Comparison of ENCODE assay signal across 10 mouse cellular contexts in genomic region chr10:80810084-80810483, GRCm38 (mm10). TPM values are rescaled to one million over a fixed set of nuclear protein-coding genes. Genes with fewer than 3 reads are reported as not detected.
DNase-seq lines count a peak whose midpoint lies in the region; ATAC-seq lines count a peak whose summit lies in the region.
"Had no signal": no experiment of that assay in that cellular context is flagged by ENCODE, and none has a peak within 500 bp of the region (broad histone marks: within the 10 kb centered on the region; RNA-seq: fewer than 3 reads in every experiment).

No protein-coding gene starts in this region.

- peak overlapping the region; percentile 49 for H3K27ac ChIP-seq in heart, embryonic 16.5 days (ENCODE audit: low read length)
- H3K27ac ChIP-seq in midbrain, embryonic 13.5 days = no peak overlapping the region
- no peak overlapping the region for H3K27ac ChIP-seq in midbrain, embryonic 11.5 days (ENCODE audit: low read depth, low read length)
- H3K27ac ChIP-seq in embryonic facial prominence, embryonic 13.5 days = no peak overlapping the region
- H3K27ac ChIP-seq in limb, embryonic 13.5 days = no peak overlapping the region

- peaks cover 42% of the 10 kb centered on the region for H3K4me1 ChIP-seq in heart, embryonic 16.5 days (ENCODE audit: control insufficient read depth, insufficient read depth, low read length)
- peaks cover 45% of the 10 kb centered on the region for H3K4me1 ChIP-seq in midbrain, embryonic 13.5 days (replicated peaks)
- peaks cover 25% of the 10 kb centered on the region for H3K4me1 ChIP-seq in midbrain, embryonic 11.5 days (ENCODE audit: control insufficient read depth, insufficient read depth, low read length)
- H3K4me1 ChIP-seq in embryonic facial prominence, embryonic 13.5 days = peaks cover 42% of the 10 kb centered on the region
- peaks cover 38% of the 10 kb centered on the region for H3K4me1 ChIP-seq in limb, embryonic 13.5 days

- peak overlapping the region; percentile 36 for H3K4me3 ChIP-seq in heart, embryonic 16.5 days (ENCODE audit: low read length)
- H3K4me3 ChIP-seq in midbrain, embryonic 13.5 days (replicated peaks) = no peak overlapping the region
- H3K4me3 ChIP-seq in midbrain, embryonic 11.5 days (ENCODE audit: low read depth, low read length) = no peak overlapping the region
- H3K4me3 ChIP-seq in embryonic facial prominence, embryonic 13.5 days = peak overlapping the region; percentile 7; the same call in 1 of the 2 replicates
- H3K4me3 ChIP-seq in limb, embryonic 13.5 days = peak overlapping the region; percentile 11

- intact Hi-C loops in heart, postnatal 10 days (cut with DNase I) = no loop called here

- no peaks in the 10 kb centered on the region; the same call in 1 of the 2 replicates for H3K36me3 ChIP-seq in heart, embryonic 16.5 days (ENCODE audit: control insufficient read depth, insufficient read depth)
- H3K36me3 ChIP-seq in midbrain, embryonic 13.5 days = peaks cover 4% of the 10 kb centered on the region
- no peaks in the 10 kb centered on the region for H3K36me3 ChIP-seq in midbrain, embryonic 11.5 days (ENCODE audit: control insufficient read depth, insufficient read depth, low read length)
- H3K36me3 ChIP-seq in embryonic facial prominence, embryonic 13.5 days = peaks cover 4% of the 10 kb centered on the region
- H3K36me3 ChIP-seq in limb, embryonic 13.5 days = peaks cover 3% of the 10 kb centered on the region

- peaks cover 4% of the 10 kb centered on the region; the same call in 1 of the 2 replicates for H3K27me3 ChIP-seq in heart, embryonic 16.5 days (ENCODE audit: control insufficient read depth, insufficient read depth, low read length)
- peaks cover 52% of the 10 kb centered on the region for H3K27me3 ChIP-seq in midbrain, embryonic 13.5 days
- H3K27me3 ChIP-seq in midbrain, embryonic 11.5 days (ENCODE audit: control insufficient read depth, insufficient read depth, low read length) = peaks cover 30% of the 10 kb centered on the region
- H3K27me3 ChIP-seq in embryonic facial prominence, embryonic 13.5 days = peaks cover 46% of the 10 kb centered on the region
- peaks cover 68% of the 10 kb centered on the region for H3K27me3 ChIP-seq in limb, embryonic 13.5 days

- H3K9ac ChIP-seq in heart, embryonic 16.5 days (ENCODE audit: low read length) = peak overlapping the region; percentile 67
- H3K9ac ChIP-seq in midbrain, embryonic 13.5 days (replicated peaks) = peak overlapping the region; percentile 28; the same call in 1 of the 2 replicates
- no peak overlapping the region for H3K9ac ChIP-seq in midbrain, embryonic 11.5 days (ENCODE audit: low read length)
- H3K9ac ChIP-seq in embryonic facial prominence, embryonic 13.5 days = peak overlapping the region; percentile 40
- peak overlapping the region; percentile 25; the same call in 1 of the 2 replicates for H3K9ac ChIP-seq in limb, embryonic 13.5 days

- H3K9me3 ChIP-seq in heart, embryonic 16.5 days (replicated peaks; ENCODE audit: control insufficient read depth, low read length) = no peaks in the 10 kb centered on the region
- H3K9me3 ChIP-seq in midbrain, embryonic 13.5 days = no peaks in the 10 kb centered on the region
- no peaks in the 10 kb centered on the region for H3K9me3 ChIP-seq in midbrain, embryonic 11.5 days (ENCODE audit: control insufficient read depth, low read length)
- H3K9me3 ChIP-seq in embryonic facial prominence, embryonic 13.5 days = no peaks in the 10 kb centered on the region
- no peaks in the 10 kb centered on the region for H3K9me3 ChIP-seq in limb, embryonic 13.5 days

- DNase-seq in heart, postnatal 10 days = no peak
- no peak for DNase-seq in midbrain, embryonic 11.5 days (ENCODE audit: low spot score, missing footprints)
- DNase-seq in spleen, postnatal 10 days (ENCODE audit: low spot score in 2 of 2) = no peak
- no peak for DNase-seq in frontal cortex, postnatal 36 days (ENCODE audit: low spot score in 2 of 2)
- DNase-seq: right cerebral cortex, postnatal 14 days had no signal

- H3K4me2 ChIP-seq in heart, embryonic 16.5 days (ENCODE audit: low read depth, low read length) = peak overlapping the region; percentile 57
- H3K4me2 ChIP-seq in midbrain, embryonic 13.5 days (replicated peaks) = 0 out of 2 replicates have a peak overlapping the region, but pooled peaks have one; percentile 12
- H3K4me2 ChIP-seq in midbrain, embryonic 11.5 days = no peak overlapping the region
- H3K4me2 ChIP-seq in embryonic facial prominence, embryonic 13.5 days = peak overlapping the region; percentile 38
- peak overlapping the region; percentile 41 for H3K4me2 ChIP-seq in limb, embryonic 13.5 days (replicated peaks)

- ATAC-seq in heart, embryonic 16.5 days (replicated peaks; ENCODE audit: extremely low read depth, insufficient read depth, low FRiP score) = 0 out of 2 replicates have a peak, but pooled peaks have one; percentile 10
- ATAC-seq in midbrain, embryonic 13.5 days = no peak
- no peak for ATAC-seq in midbrain, embryonic 11.5 days (ENCODE audit: low FRiP score)
- no peak for ATAC-seq in embryonic facial prominence, embryonic 13.5 days (ENCODE audit: insufficient number of reproducible peaks, insufficient read depth, low FRiP score, low TSS enrichment, low read depth)
- ATAC-seq in limb, embryonic 13.5 days (ENCODE audit: low FRiP score, low read depth) = no peak

- WGBS in heart, embryonic 16.5 days = 4% methylated on average over 20 of the region's 20 CpGs
- 7% methylated on average over 20 of the region's 20 CpGs for WGBS in midbrain, embryonic 13.5 days
- WGBS in midbrain, embryonic 11.5 days = 8% methylated on average over 20 of the region's 20 CpGs
- WGBS in embryonic facial prominence, embryonic 13.5 days = 4% methylated on average over 20 of the region's 20 CpGs
- 5% methylated on average over 20 of the region's 20 CpGs for WGBS in limb, embryonic 13.5 days

RNA-seq across cellular contexts. Expression of gene Jsrp1, which starts 3.2 kb away (rescaled TPM):
- 5.6 and 6.7 TPM in 2 replicates for polyA plus RNA-seq in heart, embryonic 16.5 days (2015; fragmentation: Nextera tagmentation; extraction: Ambion mirVana)
- under 1 TPM in 1 of 2 experiments, not detected in 1; 0.74 TPM for total RNA-seq in heart, postnatal 10 days (2021)
- polyA plus RNA-seq in midbrain, embryonic 13.5 days (2015; fragmentation: Nextera tagmentation; extraction: Ambion mirVana) = 0.28 and 0.43 TPM in 2 replicates
- 0.38 and 0.80 TPM in 2 replicates for polyA plus RNA-seq in midbrain, embryonic 11.5 days (2014; fragmentation: Nextera tagmentation; extraction: Ambion mirVana)
- polyA plus RNA-seq in embryonic facial prominence, embryonic 13.5 days (2015; fragmentation: Nextera tagmentation; extraction: Ambion mirVana) = 0.76 and 2.2 TPM in 2 replicates
- polyA plus RNA-seq in limb, embryonic 13.5 days (2015; fragmentation: Nextera tagmentation; extraction: Ambion mirVana) = 4.5 and 5.2 TPM in 2 replicates
- total RNA-seq: megakaryocyte progenitor cell, adult 5-6 weeks had no signal

RNA-seq across cellular contexts. Expression of gene Amh, which starts 5.0 kb away (rescaled TPM):
- 0.13 and 0.29 TPM in 2 replicates for polyA plus RNA-seq in heart, embryonic 16.5 days (2015; fragmentation: Nextera tagmentation; extraction: Ambion mirVana)
- total RNA-seq in heart, postnatal 10 days (2021) = under 1 TPM; 0.41 to 0.45 TPM
- not detected in 2 replicates for polyA plus RNA-seq in midbrain, embryonic 13.5 days (2015; fragmentation: Nextera tagmentation; extraction: Ambion mirVana)
- polyA plus RNA-seq in midbrain, embryonic 11.5 days (2014; fragmentation: Nextera tagmentation; extraction: Ambion mirVana) = not detected in 2 replicates
- polyA plus RNA-seq in embryonic facial prominence, embryonic 13.5 days (2015; fragmentation: Nextera tagmentation; extraction: Ambion mirVana) = not detected in 2 replicates
- polyA plus RNA-seq in limb, embryonic 13.5 days (2015; fragmentation: Nextera tagmentation; extraction: Ambion mirVana) = not detected in 2 replicates
- total RNA-seq: megakaryocyte progenitor cell, adult 5-6 weeks had no signal

RNA-seq across cellular contexts. Expression of gene Plekhj1, which starts 11.7 kb away (rescaled TPM):
- 79.4 and 83.3 TPM in 2 replicates for polyA plus RNA-seq in heart, embryonic 16.5 days (2015; fragmentation: Nextera tagmentation; extraction: Ambion mirVana)
- 10 to 100 TPM; 32.6 to 32.9 TPM for total RNA-seq in heart, postnatal 10 days (2021)
- 131 and 150 TPM in 2 replicates for polyA plus RNA-seq in midbrain, embryonic 13.5 days (2015; fragmentation: Nextera tagmentation; extraction: Ambion mirVana)
- 138 and 151 TPM in 2 replicates for polyA plus RNA-seq in midbrain, embryonic 11.5 days (2014; fragmentation: Nextera tagmentation; extraction: Ambion mirVana)
- 118 and 125 TPM in 2 replicates for polyA plus RNA-seq in embryonic facial prominence, embryonic 13.5 days (2015; fragmentation: Nextera tagmentation; extraction: Ambion mirVana)
- polyA plus RNA-seq in limb, embryonic 13.5 days (2015; fragmentation: Nextera tagmentation; extraction: Ambion mirVana) = 127 and 128 TPM in 2 replicates

RNA-seq across cellular contexts. Expression of gene Sf3a2, which starts 12.1 kb away (rescaled TPM):
- 42.3 and 47.7 TPM in 2 replicates for polyA plus RNA-seq in heart, embryonic 16.5 days (2015; fragmentation: Nextera tagmentation; extraction: Ambion mirVana)
- total RNA-seq in heart, postnatal 10 days (2021) = 10 to 100 TPM; 36.8 to 41.4 TPM
- 64.1 and 64.9 TPM in 2 replicates for polyA plus RNA-seq in midbrain, embryonic 13.5 days (2015; fragmentation: Nextera tagmentation; extraction: Ambion mirVana)
- 92.2 and 104 TPM in 2 replicates for polyA plus RNA-seq in midbrain, embryonic 11.5 days (2014; fragmentation: Nextera tagmentation; extraction: Ambion mirVana)
- 75.6 and 78.9 TPM in 2 replicates for polyA plus RNA-seq in embryonic facial prominence, embryonic 13.5 days (2015; fragmentation: Nextera tagmentation; extraction: Ambion mirVana)
- polyA plus RNA-seq in limb, embryonic 13.5 days (2015; fragmentation: Nextera tagmentation; extraction: Ambion mirVana) = 73.0 and 77.4 TPM in 2 replicates

RNA-seq across cellular contexts. Expression of gene Oaz1, which starts 16.4 kb away (rescaled TPM):
- polyA plus RNA-seq in heart, embryonic 16.5 days (2015; fragmentation: Nextera tagmentation; extraction: Ambion mirVana) = 2,111 and 2,265 TPM in 2 replicates
- 1,000 to 10,000 TPM; 1,023 to 1,076 TPM for total RNA-seq in heart, postnatal 10 days (2021)
- 1,319 and 1,425 TPM in 2 replicates for polyA plus RNA-seq in midbrain, embryonic 13.5 days (2015; fragmentation: Nextera tagmentation; extraction: Ambion mirVana)
- polyA plus RNA-seq in midbrain, embryonic 11.5 days (2014; fragmentation: Nextera tagmentation; extraction: Ambion mirVana) = 1,723 and 1,824 TPM in 2 replicates
- 1,868 and 1,916 TPM in 2 replicates for polyA plus RNA-seq in embryonic facial prominence, embryonic 13.5 days (2015; fragmentation: Nextera tagmentation; extraction: Ambion mirVana)
- 1,885 and 1,910 TPM in 2 replicates for polyA plus RNA-seq in limb, embryonic 13.5 days (2015; fragmentation: Nextera tagmentation; extraction: Ambion mirVana)

Comparison
In these comparisons a context has a peak if more than half of its experiments do, and no peak if none do; other contexts are left out.
1. H3K4me3 ChIP-seq: peak in heart, embryonic 16.5 days (single experiment), embryonic facial prominence, embryonic 13.5 days (single experiment) and limb, embryonic 13.5 days (single experiment); none in midbrain, embryonic 13.5 days (single experiment) and midbrain, embryonic 11.5 days (single experiment).